Mouse (Mus musculus) lung, postnatal 4 days (tissue): ENCODE measurements around the gene Tatdn3.
"Not testable (repeated sequence)": the region's sequence is repeated elsewhere in the genome, so short reads cannot be mapped to it uniquely, and the experiment has no call there.

Experiments used
- DNase-seq, 2 experiments: peaks; one replicate each; pipeline ENCODE4 v3.0.0; 2021

Gene Tatdn3

DNA sequence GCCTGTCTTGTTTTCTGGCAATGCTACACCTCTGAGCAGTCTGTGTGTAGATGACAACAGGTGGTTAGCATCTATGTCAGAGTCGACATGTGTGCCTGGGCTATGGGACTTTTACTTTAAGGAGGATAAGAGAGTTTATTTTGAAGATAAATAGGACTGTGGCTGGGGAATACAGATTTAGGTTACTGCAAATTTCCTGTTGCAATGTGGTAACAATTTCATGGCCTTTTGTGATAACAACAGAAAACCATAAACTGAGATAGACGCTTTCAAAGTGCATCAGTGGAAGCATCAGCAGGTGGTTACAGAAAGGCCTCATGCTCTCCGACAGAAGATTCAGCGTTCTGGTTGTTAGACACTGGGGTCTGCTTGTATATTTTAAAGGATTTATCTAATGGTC is 10.8 kb upstream of the Tatdn3 start:
- DNase-seq: no peak

DNA sequence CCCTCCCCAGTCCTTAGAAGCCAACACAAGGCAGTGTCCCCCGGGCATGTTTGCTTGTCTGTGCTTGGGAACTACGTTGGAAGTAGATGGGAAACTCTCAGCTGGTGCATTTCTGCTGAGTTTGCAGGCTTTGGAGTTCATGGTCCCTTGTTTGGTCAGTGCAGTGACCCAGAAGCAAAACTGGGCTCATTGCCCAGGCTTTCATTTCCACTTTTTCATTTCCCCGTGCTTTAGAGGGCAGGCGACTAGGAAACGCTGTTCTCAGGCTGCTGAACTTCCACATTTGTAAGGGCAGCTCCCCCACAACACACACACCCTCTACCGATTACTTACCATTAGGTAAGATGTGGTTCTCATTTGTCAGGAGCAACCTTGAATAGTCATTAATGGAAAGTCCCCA is 10.3 kb upstream of the Tatdn3 start:
- peak; percentile 64 to 67 for DNase-seq

- DNase-seq: no peak
These were observed 9.7 kb upstream of the Tatdn3 start for GRCm38 (mm10) chr1:191072329-191072913.

- no peak for DNase-seq
These were observed 8.9 kb upstream of the Tatdn3 start for GRCm38 (mm10) chr1:191071613-191072012.

DNA sequence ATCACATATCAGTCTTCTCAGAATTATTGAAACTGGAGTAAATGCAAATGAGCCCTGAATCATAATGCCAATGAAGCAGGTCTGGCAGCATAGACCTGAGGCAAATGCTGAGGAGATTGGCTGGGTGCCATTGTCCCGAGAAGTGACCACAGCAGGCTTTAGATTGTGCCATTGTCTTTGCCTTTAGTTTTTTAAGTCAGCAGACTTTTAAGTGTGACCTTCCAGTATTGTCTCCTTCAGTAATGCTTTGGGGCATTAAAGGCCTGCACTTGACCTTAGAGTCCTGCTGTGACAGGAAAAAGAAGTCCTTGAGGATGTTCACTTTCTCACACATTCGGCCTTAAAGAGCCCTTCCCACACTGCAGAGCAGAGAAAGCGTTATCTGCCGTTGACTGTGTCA is 7.5 kb upstream of the Tatdn3 start:
- DNase-seq: no peak

GRCm38 (mm10) chr1:191068377-191068776 is 5.6 kb upstream of the Tatdn3 start:
- DNase-seq: no peak

DNA sequence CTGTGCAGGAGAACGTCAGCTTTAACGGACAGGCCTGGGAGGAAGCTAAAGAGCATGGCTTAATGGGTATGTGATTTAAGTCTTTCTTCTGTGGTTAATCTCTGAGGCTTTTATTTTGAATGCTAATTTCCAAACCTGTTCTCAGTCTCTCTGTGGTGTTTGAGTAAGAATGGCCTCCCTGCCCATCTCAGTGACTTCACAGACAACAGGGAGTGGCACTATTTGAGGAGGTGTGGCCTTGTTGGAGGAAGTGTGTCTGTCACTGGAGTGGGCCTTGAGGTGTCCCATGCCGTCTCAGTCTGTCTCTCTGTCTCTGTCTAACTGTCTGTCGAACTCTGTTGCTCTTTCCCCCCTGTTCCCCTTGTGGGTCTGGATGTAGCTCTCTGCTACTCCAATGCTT is 2.5 kb upstream of the Tatdn3 start:
- no peak for DNase-seq

DNA sequence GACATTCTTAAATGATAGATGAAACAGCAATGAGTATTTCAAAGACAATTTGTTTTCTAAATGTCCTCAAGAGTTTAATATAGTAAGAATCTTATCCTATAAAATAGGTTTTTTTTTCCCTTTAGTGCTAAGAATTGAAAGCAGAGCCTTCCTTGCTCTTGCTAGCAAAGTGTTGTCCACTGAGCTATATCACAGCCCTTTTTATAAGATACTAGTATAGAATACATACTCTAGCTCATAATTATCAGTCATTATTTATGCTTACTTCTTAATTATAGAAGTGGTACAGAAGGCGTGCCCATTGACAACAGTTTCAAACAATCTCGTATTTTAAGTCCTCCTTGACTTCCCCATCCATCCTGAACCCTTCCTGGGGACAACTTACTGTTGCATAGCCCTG is 1.8 kb upstream of the Tatdn3 start:
- DNase-seq: no peak

DNA sequence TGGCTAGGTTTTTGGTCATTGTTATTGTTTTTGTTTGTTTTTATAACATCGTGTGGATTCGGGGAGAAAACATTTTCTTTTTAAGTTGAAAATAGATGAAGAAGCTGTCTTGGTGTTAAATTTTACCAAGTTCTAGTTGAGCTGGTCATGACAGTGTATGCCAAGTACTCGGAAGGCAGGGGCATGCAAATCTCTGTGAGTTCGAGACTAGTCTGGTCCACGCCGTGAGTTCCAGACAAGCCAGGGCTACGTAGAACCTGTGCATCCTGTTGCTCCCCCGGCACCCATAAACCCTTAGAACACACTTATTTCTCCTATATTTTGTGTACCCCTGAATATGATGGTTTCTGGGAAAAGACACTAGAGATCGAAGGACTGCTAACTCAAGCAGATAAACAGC is 968 bp upstream of the Tatdn3 start:
- no peak for DNase-seq

DNA sequence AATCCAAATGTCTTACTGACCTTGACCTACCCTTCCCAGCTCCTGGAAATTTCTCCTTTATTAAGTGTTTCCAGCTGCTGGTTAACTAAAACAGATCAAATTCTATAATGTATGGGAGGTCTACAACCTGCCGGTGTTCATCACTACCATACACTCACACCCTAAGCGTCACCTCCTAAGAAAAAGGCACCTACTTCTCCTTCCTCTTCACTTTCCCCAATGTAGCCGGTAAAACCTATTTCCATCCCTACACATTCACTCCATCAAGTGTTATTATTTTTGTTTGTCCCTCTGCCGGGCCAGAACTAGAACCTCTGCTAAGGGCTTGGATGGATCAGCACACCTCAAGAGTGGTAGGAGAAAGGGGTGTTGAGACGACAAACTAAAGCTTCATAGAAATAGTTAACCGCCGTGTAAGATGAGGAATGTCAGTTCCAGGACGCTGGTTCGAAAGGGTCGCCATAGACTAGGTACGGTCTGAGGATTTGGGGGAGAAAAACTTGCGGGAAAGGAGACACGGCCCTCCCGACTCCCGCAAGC is 421 bp downstream of the Tatdn3 start:
- DNase-seq: no peak

DNA sequence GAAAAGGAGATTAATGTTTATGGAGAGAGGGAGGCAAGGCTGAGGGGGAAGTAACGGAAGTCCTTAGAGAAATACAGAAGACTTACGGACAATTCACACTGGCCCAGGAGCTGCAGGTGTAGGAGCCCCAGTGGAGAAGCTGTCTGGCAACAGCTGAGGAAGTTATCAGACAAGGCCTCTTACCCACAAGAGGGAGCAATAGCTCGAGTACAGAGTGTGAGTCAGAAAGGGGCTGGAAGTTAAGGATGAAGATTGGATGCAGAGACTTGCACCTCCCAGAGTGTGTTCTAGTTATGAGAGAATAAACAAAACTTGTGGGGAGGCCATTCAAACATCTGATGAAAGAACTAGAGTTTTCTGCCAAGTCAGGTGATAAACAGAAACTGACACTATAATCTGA is 5.3 kb downstream of the Tatdn3 start:
- no peak for DNase-seq

- DNase-seq: no peak
These were observed 7.2 kb downstream of the Tatdn3 start for GRCm38 (mm10) chr1:191055533-191055873.

- DNase-seq: no peak
These were observed 7.7 kb downstream of the Tatdn3 start for GRCm38 (mm10) chr1:191054870-191055532.

DNA sequence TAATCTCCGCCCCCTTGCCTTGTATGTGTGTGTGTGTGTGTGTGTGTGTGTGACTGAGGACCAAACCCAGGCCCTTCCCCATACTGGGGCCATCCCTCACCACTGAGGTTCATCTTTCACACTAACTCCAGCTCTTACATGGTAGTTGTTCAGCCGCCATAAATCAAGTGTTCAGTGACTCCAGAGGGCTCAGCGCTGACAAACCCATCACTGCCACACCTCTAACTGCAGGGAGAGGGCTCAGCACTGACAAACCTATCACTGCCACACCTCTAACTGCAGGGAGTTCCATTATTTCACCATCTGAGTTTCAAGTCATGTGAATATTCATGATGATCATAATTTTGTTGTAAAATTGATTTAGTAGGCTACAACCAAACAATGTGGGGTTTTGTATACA is 9.2 kb downstream of the Tatdn3 start:
- DNase-seq: no peak

GRCm38 (mm10) chr1:191046231-191046824 is 16.4 kb downstream of the Tatdn3 start:
- DNase-seq: no peak

GRCm38 (mm10) chr1:191045264-191045663 is 17.5 kb downstream of the Tatdn3 start:
- no peak for DNase-seq

GRCm38 (mm10) chr1:191042688-191043087 is 20.0 kb downstream of the Tatdn3 start:
- DNase-seq: no peak

- no peak for DNase-seq
These were observed 20.6 kb downstream of the Tatdn3 start for GRCm38 (mm10) chr1:191042106-191042505.

- no peak for DNase-seq
These were observed 21.4 kb downstream of the Tatdn3 start for GRCm38 (mm10) chr1:191041352-191041751.

- no peak for DNase-seq
These were observed 24.7 kb downstream of the Tatdn3 start for GRCm38 (mm10) chr1:191037999-191038398.

DNA sequence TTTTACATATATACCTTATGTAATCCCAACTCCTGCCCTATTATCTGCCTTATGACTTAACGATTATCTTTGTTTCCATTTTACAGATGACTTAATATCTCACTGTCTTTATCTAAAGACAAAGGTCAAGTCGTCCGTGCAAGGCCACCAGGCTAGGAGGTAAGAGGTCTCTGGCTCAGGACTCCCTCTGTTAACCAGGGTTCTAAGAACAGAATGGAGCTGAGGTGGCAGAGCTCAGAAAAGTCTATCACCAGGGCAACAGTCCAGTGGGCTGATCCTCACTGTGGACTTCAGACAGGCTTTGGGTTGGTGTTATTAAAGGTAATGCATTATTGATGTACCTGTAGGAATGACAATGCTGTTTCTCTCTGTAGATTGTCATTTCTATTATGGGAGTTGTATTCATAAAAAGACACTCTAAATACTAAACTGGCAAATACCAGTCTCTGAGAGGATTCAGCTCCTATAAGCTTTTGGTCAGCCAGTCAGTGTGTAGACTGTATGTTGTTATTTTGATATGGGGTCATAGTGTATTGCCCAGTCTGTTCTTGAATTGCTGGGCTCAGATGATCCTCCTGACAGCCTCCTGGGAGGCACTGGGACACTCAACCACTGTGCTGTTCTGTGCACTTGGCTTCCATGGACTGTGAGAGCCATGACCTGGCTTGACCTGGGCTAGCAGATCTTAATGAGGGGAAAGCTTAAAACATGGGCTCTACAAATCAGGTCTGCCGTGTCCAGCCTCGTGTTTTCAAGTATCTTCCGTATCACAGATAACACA is 26.0 kb downstream of the Tatdn3 start, which contains the start of gene Spata45:
Gene Spata45 (plus strand): TSS at position 86 of the 781 bp plus-strand sequence.
- no peak for DNase-seq

DNA sequence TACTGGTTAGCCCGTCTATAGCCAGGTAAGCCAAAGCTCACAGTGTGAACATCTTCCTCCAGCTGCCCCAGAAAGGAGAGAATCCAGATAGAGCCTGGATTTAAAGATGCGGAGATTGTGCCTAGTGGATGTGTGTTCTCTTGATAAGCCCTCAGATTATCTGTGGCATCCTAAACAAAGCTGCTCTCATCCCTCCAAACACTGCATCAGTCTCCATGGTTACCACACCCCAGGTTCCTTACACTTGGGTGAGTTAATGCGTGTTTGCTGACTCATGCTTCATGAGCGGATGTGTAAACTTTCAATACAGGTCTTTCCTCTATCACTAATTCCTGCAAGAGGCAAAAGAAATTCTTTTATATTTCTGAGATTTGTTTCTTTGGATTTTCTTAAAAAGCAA is 27.1 kb downstream of the Tatdn3 start:
- no peak for DNase-seq

DNA sequence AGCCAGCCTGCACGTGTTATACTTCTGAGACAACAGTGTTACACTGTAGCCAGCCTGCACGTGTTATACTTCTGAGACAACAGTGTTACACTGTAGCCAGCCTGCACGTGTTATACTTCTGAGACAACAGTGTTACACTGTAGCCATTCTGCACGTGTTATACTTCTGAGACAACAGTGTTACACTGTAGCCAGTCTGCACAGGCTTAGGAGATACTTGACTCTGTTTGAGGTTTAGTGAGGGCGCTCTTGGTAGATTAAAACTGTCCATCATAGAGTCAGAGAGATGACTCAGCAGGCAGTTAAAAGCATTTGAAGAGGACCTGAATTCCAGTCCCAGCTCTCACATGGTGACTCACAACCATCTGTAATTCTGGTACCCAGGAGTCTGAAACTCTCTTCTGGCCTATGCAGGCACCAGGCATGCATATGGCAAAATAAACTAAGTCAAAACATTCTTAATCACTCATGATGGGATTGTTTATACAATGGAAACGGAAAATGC is 31.8 kb downstream of the Tatdn3 start:
- DNase-seq: not testable (repeated sequence)
